24 mouse cellular contexts compared by ENCODE assay signal in genomic region chr5:119867986-119868385, GRCm38 (mm10). TPM values are rescaled to one million over a fixed set of nuclear protein-coding genes. Genes with fewer than 3 reads are reported as not detected.
"Had no signal": no experiment of that assay in that cellular context is flagged by ENCODE, and none has a peak within 500 bp of the region (broad histone marks: within the 10 kb centered on the region; RNA-seq: fewer than 3 reads in every experiment).

No protein-coding gene starts in this region.

- DNase-seq: kidney, adult 18-20 months; kidney, adult 9 months; kidney, postnatal 14 days; kidney, postnatal 4 days; left cerebral cortex, postnatal 4 days; liver, embryonic 13.5 days; lung, embryonic 14.5 days; lung, postnatal 4 days; retina, postnatal 1 day; right cerebral cortex, postnatal 25 days; thymus, adult 2 months; thymus, postnatal 36 days had no signal

- H3K4me1 ChIP-seq: liver, embryonic 13.5 days had no signal

- ATAC-seq: hindbrain, postnatal 0 days; inflammation-experienced regulatory T-cells, adult 6 months; intestine, embryonic 16.5 days; midbrain, embryonic 16.5 days had no signal

- H3K9ac ChIP-seq: liver, embryonic 13.5 days; lung, embryonic 14.5 days; midbrain, embryonic 12.5 days; neural tube, embryonic 13.5 days had no signal

- H3K4me2 ChIP-seq: liver, embryonic 13.5 days; lung, embryonic 14.5 days; midbrain, embryonic 12.5 days had no signal

- H3K4me3 ChIP-seq: liver, embryonic 13.5 days; myocyte; neural tube, embryonic 13.5 days had no signal

- H3K27ac ChIP-seq: hindbrain, postnatal 0 days; liver, embryonic 13.5 days; midbrain, embryonic 12.5 days; neural tube, embryonic 13.5 days; stomach, postnatal 0 days had no signal

- H3K36me3 ChIP-seq: liver, embryonic 13.5 days; midbrain, embryonic 12.5 days; neural tube, embryonic 13.5 days had no signal

- H3K9me3 ChIP-seq: liver, embryonic 13.5 days; midbrain, embryonic 12.5 days; neural tube, embryonic 13.5 days had no signal

RNA-seq across cellular contexts. Expression of gene Tbx5, which starts 35.5 kb away (rescaled TPM):
- polyA plus RNA-seq: inflammation-experienced regulatory T-cells, adult 6 months; intestine, embryonic 16.5 days; liver, adult 2 months; liver, embryonic 16.5 days; midbrain, embryonic 16.5 days; myocyte; small intestine, adult 2 months; spleen, adult 2 months had no signal
